Mouse (Mus musculus) large intestine, adult 2 months (tissue): ENCODE results near the gene Tef. TPM values are rescaled to one million over a fixed set of nuclear protein-coding genes. Genes with fewer than 3 reads are reported as not detected.
A peak's percentile ranks its signal among the peaks of the same experiment; 100 is the strongest.

Experiments used
- DNase-seq: peaks from one replicate; pipeline ENCODE4 v3.0.0-alpha.2; 2012; ENCODE audit warnings: low read depth, low spot score
- WGBS: fragments of 180-500 bp; shearing (Covaris S2); methylation state at CpG from one replicate; pipeline ENCODE4 v1.1.7; 2018; 5-methylcytosine and 5-hydroxymethylcytosine counted together
- polyA plus RNA-seq: library from polyadenylated mRNA; depleted of rRNA; stranded (reverse); fragments of >200 nt; gene quantifications from 2 replicates; pipeline ENCODE4 v1.2.3, GENCODE M21; 2012

Gene Tef
- polyA plus RNA-seq, 1 experiment: 5.9 TPM

GRCm38 (mm10) chr15:81796228-81796627 lies 6.0 kb upstream of the Tef start:
- no peak for DNase-seq
- 81% methylated on average over 3 of the region's 3 CpGs for WGBS

GRCm38 (mm10) chr15:81797861-81798260 lies 4.4 kb upstream of the Tef start:
- 83% methylated on average over 6 of the region's 6 CpGs for WGBS
- no peak for DNase-seq

- DNase-seq: no peak
- 87% methylated on average over 4 of the region's 4 CpGs for WGBS
These were observed 3.8 kb upstream of the Tef start for GRCm38 (mm10) chr15:81798421-81798820.

GRCm38 (mm10) chr15:81800391-81800790 lies 1.8 kb upstream of the Tef start:
- WGBS: 28% methylated on average over 3 of the region's 3 CpGs
- no peak for DNase-seq

- WGBS: 2% methylated on average over 8 of the region's 8 CpGs
- DNase-seq: no peak
These were observed 725 bp downstream of the Tef start for GRCm38 (mm10) chr15:81802941-81803351.

- DNase-seq: no peak
These were observed 1.3 kb downstream of the Tef start for GRCm38 (mm10) chr15:81803425-81803951.

GRCm38 (mm10) chr15:81804172-81804571 lies 2.0 kb downstream of the Tef start:
- WGBS: 73% methylated on average over 1 of the region's 1 CpGs
- DNase-seq: no peak

More at GRCm38 (mm10) chr15:81803425-81803951, 1.3 kb downstream of the Tef start:
- WGBS: 58% methylated on average over 4 of the region's 4 CpGs

- 64% methylated on average over 3 of the region's 3 CpGs for whole genome bisulfite sequencing
These were observed 2.7 kb downstream of the Tef start for GRCm38 (mm10) chr15:81804883-81805282.

GRCm38 (mm10) chr15:81805624-81806023 lies 3.4 kb downstream of the Tef start:
- 38% methylated on average over 6 of the region's 6 CpGs for WGBS
- no peak for DNase-seq

More at GRCm38 (mm10) chr15:81804883-81805282, 2.7 kb downstream of the Tef start:
- no peak for DNase-seq

- 45% methylated on average over 4 of the region's 4 CpGs for WGBS
- no peak for DNase-seq
These were observed 4.6 kb downstream of the Tef start for GRCm38 (mm10) chr15:81806621-81807404.

- WGBS: 76% methylated on average over 2 of the region's 2 CpGs
These were observed 6.6 kb downstream of the Tef start for GRCm38 (mm10) chr15:81808799-81809198.

GRCm38 (mm10) chr15:81809550-81809949 lies 7.3 kb downstream of the Tef start:
- WGBS: 33% methylated on average over 1 of the region's 1 CpGs
- DNase-seq: no peak

More at GRCm38 (mm10) chr15:81808799-81809198, 6.6 kb downstream of the Tef start:
- DNase-seq: no peak

GRCm38 (mm10) chr15:81810150-81810549 lies 7.9 kb downstream of the Tef start:
- DNase-seq: peak; percentile 86
- WGBS: under 1% methylated on average over 10 of the region's 10 CpGs

GRCm38 (mm10) chr15:81810671-81811598 lies 8.7 kb downstream of the Tef start:
- WGBS: under 1% methylated on average over 89 of the region's 89 CpGs
- DNase-seq: peak; percentile 89

- 2% methylated on average over 23 of the region's 26 CpGs for WGBS
- DNase-seq: no peak
These were observed 9.4 kb downstream of the Tef start for GRCm38 (mm10) chr15:81811599-81811996.

- WGBS: 31% methylated on average over 3 of the region's 3 CpGs
- DNase-seq: no peak
These were observed 10.1 kb downstream of the Tef start for GRCm38 (mm10) chr15:81812287-81812686.

- DNase-seq: no peak
- 40% methylated on average over 7 of the region's 7 CpGs for WGBS
These were observed 10.7 kb downstream of the Tef start for GRCm38 (mm10) chr15:81812696-81813631.

GRCm38 (mm10) chr15:81813986-81814705 lies 11.9 kb downstream of the Tef start:
- DNase-seq: no peak
- 84% methylated on average over 5 of the region's 5 CpGs for WGBS
